Mouse (Mus musculus) cortical plate, adult 2 months (tissue): Measurements from ENCODE around the gene Sh2d4b. TPM values are rescaled to one million over a fixed set of nuclear protein-coding genes. Genes with fewer than 3 reads are reported as not detected.
A peak's percentile ranks its signal among the peaks of the same experiment; 100 is the strongest.

Experiments used
- H3K27ac ChIP-seq: fragments of 200-500 bp; 2 replicates; pipeline ENCODE4 v1.5.1; 2012; ENCODE audit warnings: low read length, control low read depth, inconsistent platforms; ENCODE audit not compliant: insufficient read depth
- H3K4me1 ChIP-seq: fragments of 200-500 bp; 2 replicates; pipeline ENCODE4 v1.6.1; 2011; ENCODE audit warnings: low read length; ENCODE audit not compliant: control insufficient read depth, insufficient read depth
- H3K4me3 ChIP-seq: fragments of 200-500 bp; 2 replicates; pipeline ENCODE4 v1.5.1; 2011; ENCODE audit warnings: mild to moderate bottlenecking, low read length, control low read depth; ENCODE audit not compliant: insufficient read depth
- CTCF ChIP-seq: fragments of 200-500 bp; IDR thresholded peaks from 2 replicates; pipeline ENCODE4 v1.5.1; 2011; ENCODE audit warnings: mild to moderate bottlenecking, control low read depth, low read length; ENCODE audit not compliant: insufficient read depth; ENCODE audit errors: extremely low read depth
- POLR2A ChIP-seq: fragments of 200-500 bp; IDR thresholded peaks from 2 replicates; pipeline ENCODE4 v1.6.1; 2011; ENCODE audit warnings: mild to moderate bottlenecking, low read length, control low read depth; ENCODE audit not compliant: insufficient read depth; ENCODE audit errors: extremely low read depth
- polyA plus RNA-seq: library from polyadenylated mRNA; depleted of rRNA; stranded (reverse); fragments of >200 nt; gene quantifications from 2 replicates; pipeline ENCODE4 v1.2.3, GENCODE M21; 2012

The Sh2d4b gene
- polyA plus RNA-seq, 1 experiment, result 1.5 TPM

DNA sequence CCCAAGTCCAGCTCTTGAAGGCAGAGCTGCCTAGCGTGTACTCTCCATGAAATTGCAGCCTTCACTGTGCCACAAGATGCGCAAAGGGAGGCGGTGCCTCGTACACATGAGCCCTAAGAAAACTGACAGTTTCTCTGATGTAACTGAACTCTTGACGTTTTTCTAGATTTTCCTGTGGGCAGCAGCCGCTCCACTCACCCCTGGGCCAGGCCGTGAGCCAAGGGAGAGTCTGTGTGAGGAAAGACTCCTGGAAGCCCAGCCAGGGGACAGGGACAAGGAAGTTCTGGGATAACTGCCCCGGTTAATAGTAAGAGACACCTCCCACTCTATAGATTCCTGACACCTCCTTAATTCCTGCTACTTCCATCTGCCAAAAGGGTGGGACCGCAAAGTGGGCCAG, 15.7 kb upstream of the Sh2d4b start:
- no peak overlapping the region for H3K4me3 ChIP-seq

DNA sequence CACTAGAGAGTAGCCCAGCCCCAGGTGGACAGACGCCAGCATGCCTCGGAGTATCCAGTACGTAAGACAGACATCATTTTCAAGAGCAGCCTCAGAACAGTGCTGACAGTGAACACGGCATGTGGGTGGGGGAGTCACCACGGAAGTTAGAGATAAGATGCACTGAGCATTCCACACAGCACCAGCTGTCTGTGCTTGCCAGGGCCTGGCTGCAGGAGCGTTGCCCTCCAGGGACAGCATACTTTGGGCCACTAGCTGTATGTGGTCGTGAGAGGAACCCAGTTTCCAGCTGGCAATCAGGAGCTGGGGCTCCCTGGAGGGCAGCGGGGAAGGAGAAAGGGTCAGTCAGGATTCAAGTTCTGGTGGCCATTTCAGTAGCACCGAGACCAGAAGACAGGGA, 13.7 kb upstream of the Sh2d4b start:
- Histone ChIP-seq H3K4me3 (no peak overlapping the region), H3K27ac (no peak overlapping the region), H3K4me1 (no peaks in the 10 kb centered on the region)
- no peak for TF ChIP-seq CTCF
- TF ChIP-seq POLR2A, result no peak

More for the DNA sequence above, 15.7 kb upstream of the Sh2d4b start:
- H3K4me1 ChIP-seq, result no peaks in the 10 kb centered on the region
- TF ChIP-seq CTCF (no peak), POLR2A (no peak)
- no peak overlapping the region for H3K27ac ChIP-seq

DNA sequence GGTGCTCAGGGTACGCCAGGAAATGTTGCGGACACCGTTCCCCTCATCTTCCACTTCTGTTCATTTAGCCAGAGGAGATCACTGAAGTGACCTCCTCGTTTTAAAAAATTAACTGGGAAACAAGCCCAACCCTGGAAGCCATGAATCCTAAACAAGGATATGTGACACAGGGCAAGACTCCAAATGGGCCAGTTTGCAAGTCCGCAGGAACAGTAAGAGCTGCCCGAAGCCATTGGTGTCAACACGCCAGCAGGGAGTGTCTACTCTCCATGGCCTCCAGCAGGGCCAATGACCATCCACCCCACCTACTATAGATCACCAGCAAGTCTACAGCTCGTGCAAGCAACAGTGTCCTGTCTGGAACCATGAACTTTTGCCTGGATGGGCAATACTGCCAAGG, 12.7 kb upstream of the Sh2d4b start:
- Histone ChIP-seq H3K27ac (no peak overlapping the region), H3K4me1 (no peaks in the 10 kb centered on the region)

DNA sequence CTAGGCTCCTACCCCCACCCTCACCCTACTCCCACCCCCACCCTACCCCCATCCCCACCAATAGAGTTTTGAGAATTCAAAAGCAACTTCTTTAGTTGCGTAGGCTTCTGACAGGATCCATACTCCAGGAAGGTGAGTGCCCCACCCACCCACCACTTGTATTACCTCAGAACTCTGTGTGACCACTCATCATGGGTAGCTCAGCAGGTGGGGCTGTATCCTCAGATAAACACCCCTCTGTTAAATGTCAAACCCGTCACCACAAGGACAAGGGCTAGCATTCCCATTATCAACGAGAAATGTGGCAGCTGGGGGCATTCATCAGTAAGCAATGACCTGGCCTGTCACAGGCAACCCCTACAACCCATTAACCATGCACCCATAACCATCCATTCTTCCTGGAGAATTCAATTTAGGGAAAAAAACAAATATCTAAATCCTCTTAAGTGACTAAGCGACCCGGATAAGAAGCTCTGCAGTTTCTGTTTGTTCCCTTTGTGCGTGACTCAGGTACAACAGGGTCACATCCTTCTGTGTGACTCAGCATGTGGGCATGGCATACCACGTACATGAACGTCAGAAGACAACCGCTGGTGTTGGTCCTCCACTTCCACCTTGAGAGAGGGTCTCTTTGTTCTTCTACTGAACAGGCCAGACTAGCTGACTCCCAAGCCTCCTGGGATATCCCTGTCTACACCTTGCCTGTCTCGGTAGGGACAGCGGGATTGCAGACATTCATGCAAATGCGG, 9.4 kb upstream of the Sh2d4b start:
- H3K4me1 ChIP-seq, result no peaks in the 10 kb centered on the region
- no peak overlapping the region for H3K27ac ChIP-seq
- H3K4me3 ChIP-seq, result no peak overlapping the region
- TF ChIP-seq POLR2A, result no peak
- TF ChIP-seq CTCF, result no peak

More for the DNA sequence above, 12.7 kb upstream of the Sh2d4b start:
- no peak overlapping the region for H3K4me3 ChIP-seq
- no peak for TF ChIP-seq CTCF
- no peak for TF ChIP-seq POLR2A

DNA sequence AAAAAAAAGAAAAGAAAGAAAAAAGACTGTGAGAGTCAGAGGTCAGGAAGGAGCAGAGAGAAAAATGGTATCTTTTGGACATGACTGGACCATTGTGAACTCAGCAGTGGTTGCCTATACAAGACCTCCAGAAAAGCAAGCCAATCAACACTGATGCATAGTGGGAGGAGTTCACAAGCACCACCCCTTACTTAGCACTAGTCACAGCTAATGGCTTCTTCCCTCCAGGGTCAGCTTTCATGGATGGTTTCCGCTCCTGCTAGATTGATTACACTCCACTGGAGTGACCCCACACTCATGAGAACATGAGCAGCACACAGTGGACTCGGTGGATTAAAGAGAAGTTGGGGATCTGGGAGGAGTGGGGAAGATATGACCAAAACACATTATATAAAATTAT, 7.2 kb upstream of the Sh2d4b start:
- no peak for TF ChIP-seq CTCF
- TF ChIP-seq POLR2A, result no peak
- no peak overlapping the region for H3K4me3 ChIP-seq
- no peak overlapping the region for H3K27ac ChIP-seq
- H3K4me1 ChIP-seq, result no peaks in the 10 kb centered on the region

DNA sequence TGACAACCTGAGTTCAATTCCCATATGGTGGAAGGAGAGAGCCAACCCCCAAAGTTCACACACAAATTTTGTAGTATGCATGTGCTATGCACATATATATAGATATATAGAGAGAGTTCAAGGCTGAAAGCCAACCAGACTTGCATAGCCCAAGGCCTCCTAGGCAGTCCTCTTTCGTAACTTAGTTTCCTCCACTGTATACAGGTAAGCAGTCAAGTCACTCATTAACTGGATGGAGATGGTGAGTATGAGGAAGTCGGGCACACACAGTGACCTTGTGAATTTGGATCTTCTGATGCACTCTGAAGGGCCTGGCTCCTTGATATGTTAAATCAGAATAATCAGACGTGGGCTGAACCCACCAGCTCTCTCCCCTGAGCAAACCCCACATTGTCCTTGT, 4.8 kb upstream of the Sh2d4b start:
- Histone ChIP-seq H3K27ac (no peak overlapping the region), H3K4me3 (no peak overlapping the region), H3K4me1 (no peaks in the 10 kb centered on the region)
- no peak for TF ChIP-seq POLR2A

DNA sequence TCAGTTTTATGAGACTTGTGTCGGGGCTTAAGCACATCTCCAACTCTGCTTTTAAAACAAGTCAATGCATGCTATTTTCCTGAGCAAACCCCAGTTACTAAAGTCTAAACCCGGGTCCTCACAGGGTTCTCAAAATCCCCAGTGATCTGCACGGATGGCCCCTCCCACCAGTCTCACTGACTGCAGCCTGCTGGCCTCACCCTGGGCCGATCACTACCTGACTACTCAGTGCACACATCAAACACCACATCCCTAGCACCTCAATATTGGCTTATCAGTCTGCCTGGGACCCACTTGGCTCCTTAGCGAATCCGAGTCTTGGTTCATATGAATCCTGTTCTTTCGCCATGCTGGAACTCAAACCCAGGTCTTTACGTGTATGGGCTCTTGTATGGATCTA, 2.6 kb upstream of the Sh2d4b start:
- Histone ChIP-seq H3K27ac (no peak overlapping the region), H3K4me3 (no peak overlapping the region), H3K4me1 (no peaks in the 10 kb centered on the region)
- TF ChIP-seq CTCF (no peak), POLR2A (no peak)

DNA sequence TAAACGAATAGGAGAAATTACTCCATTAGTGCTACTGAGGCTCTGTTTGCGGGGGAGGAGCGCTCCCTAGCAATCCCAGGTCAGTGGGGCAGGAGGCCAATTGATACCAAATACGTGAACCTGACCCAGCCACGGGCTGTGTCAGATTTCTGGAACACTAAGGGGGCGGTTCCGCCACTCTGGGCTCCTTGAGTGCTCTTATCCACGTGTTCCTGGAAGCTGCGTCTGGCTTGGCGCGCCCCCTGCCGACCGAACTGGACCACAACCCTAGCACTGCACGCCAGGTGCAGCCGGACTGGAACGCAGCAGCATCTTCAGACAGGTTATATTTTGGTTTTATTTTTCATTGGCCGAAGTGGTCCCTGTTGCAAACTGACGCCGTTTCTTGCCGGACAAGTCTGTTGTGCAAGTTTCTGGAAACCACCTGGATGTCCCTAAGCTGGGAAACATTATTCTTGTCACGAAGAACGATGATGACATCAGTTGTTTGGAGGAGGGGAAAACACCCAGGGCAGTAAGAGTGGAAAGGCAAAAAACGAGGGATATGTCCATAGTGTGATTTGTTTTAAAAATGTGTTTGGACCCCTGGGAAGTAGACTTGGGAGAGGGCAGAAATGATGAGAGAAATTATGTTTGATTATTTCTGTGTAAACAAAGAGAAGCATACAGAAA, 1.6 kb upstream of the Sh2d4b start:
- H3K4me1 ChIP-seq, result no peaks in the 10 kb centered on the region
- H3K27ac ChIP-seq, result no peak overlapping the region
- TF ChIP-seq CTCF (peak; percentile 86), POLR2A (no peak)
- peak overlapping the region; percentile 14 for H3K4me3 ChIP-seq

DNA sequence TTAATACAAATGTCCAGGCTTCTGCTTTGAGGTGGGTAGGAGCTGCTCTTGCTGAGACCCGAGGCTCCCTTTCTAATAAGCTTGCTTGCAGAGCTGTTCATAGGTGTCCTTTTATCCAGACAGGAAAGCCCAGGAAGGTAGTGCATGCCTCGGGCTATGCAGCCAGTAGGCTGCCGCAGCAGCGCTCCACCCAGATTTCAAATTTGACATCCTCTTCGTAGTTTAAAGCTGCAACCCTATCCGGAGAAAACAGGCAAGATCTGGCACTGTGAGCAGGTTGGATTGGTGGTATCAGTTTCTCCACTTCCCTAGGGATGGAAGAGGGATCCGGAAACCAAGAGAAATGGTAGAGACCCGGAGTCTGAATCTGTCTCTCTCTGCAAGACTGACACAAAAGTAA, 818 bp upstream of the Sh2d4b start:
- Histone ChIP-seq H3K27ac (no peak overlapping the region), H3K4me1 (no peaks in the 10 kb centered on the region), H3K4me3 (no peak overlapping the region)
- TF ChIP-seq POLR2A, result no peak
- no peak for TF ChIP-seq CTCF

DNA sequence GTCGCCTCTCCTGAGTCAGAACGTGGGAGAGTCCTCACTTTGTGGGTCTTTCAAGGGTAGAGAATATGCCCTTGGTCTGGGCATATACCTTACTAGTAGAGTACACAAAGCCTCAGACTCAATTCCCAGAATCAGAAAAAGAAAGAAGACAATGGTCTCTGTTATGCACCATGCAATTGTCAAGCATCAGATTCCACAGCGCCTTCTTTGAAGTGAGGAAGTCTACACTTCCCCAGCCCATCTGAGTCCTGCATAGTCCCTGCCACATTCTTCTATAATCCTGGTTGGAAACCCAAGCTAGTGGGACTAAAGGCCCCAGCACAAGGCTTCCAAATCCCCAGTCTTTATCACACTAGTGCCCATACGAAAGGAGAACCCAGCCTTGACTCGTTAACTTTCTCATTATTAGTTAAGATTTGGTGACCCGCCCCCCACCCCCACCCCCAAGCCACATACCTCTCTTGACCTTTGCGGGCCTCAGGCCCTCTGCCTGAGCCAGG, 690 bp downstream of the Sh2d4b start:
- no peak for TF ChIP-seq CTCF
- no peak for TF ChIP-seq POLR2A
- Histone ChIP-seq H3K4me1 (no peaks in the 10 kb centered on the region), H3K27ac (no peak overlapping the region), H3K4me3 (no peak overlapping the region)
